Mouse (Mus musculus): ENCODE results near the gene 7530416G11Rik. TPM values are rescaled to one million over a fixed set of nuclear protein-coding genes. Genes with fewer than 3 reads are reported as not detected.
A peak's percentile ranks its signal among the peaks of the same experiment; 100 is the strongest.

7530416G11Rik gene
- polyA plus RNA-seq, 1 experiment from 2014 or later, result not detected

DNA sequence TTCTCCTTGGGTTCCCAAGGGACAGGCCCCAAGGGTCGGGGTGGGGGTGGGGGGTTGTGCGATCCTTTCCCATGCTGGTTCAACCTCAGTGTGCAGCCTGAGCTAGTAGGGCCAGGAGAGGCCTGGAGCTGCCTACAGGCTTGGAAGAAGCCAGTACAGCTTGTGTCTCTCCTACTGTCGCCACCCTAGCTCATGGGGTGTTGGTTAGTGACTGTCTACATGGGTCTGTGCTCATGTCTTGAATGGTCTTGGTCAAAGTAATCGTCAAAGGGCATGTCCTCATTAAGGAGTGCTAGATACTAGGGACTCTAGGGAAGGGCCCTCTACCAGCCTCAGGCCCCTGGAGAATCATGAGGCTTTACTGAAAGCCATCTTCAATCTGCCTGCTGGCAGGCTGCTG is 5.5 kb downstream of the 7530416G11Rik start:
- Histone ChIP-seq H3K27me3 (ENCODE audit: control insufficient read depth, insufficient read depth, low read length) (no peaks in the 10 kb centered on the region), H3K4me3 (ENCODE audit: low read depth, low read length) (no peak overlapping the region)
- 65% methylated on average over 4 of the region's 4 CpGs for WGBS

DNA sequence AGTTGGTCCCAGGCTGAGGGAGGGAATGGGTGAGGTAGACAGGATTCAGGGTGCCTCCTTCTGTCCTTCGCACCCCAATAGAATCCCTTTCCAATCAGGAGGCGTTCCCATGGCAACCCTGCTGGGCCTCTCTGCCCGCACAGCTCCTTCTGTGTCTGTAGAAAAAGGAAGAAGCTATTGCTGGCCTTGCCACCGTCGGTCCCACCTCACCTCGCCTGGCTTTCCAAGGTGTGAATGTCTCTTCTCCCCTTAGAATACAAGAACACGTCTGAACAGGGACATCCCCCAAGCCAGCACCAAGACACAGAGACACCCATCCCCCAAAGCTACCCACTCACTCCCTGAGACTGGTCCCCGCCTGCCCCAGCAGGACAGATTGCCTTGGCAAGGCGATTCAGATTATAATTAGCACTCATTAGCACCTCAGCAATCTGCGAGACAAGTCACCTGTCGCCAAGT is 8.8 kb downstream of the 7530416G11Rik start:
- H3K9ac ChIP-seq (ENCODE audit: low read depth, low read length), result no peak overlapping the region
- H3K4me3 ChIP-seq (ENCODE audit: low read depth, low read length), result no peak overlapping the region
- no peaks in the 10 kb centered on the region for H3K36me3 ChIP-seq (ENCODE audit: control insufficient read depth, insufficient read depth, low read length)
- H3K4me2 ChIP-seq (replicated peaks; ENCODE audit: low read depth, low read length), result no peak overlapping the region
- DNase-seq (ENCODE audit: low spot score) (peak; percentile 49), ATAC-seq (ENCODE audit: low FRiP score) (no peak)
- H3K4me1 ChIP-seq (replicated peaks; ENCODE audit: control insufficient read depth, insufficient read depth, low read length), result peaks cover 12% of the 10 kb centered on the region
- H3K27me3 ChIP-seq (ENCODE audit: control insufficient read depth, insufficient read depth, low read length), result no peaks in the 10 kb centered on the region
- H3K27ac ChIP-seq (ENCODE audit: low read depth, low read length), result no peak overlapping the region
- 7% methylated on average over 11 of the region's 11 CpGs for WGBS
- H3K9me3 ChIP-seq (ENCODE audit: control insufficient read depth, low read length), result no peaks in the 10 kb centered on the region

More for the DNA sequence above, 5.5 kb downstream of the 7530416G11Rik start:
- H3K27ac ChIP-seq (ENCODE audit: low read depth, low read length), result peak overlapping the region; percentile 91
- no peaks in the 10 kb centered on the region for H3K9me3 ChIP-seq (ENCODE audit: control insufficient read depth, low read length)
- H3K36me3 ChIP-seq (ENCODE audit: control insufficient read depth, insufficient read depth, low read length), result no peaks in the 10 kb centered on the region
- ATAC-seq (ENCODE audit: low FRiP score) (no peak; the same call in 1 of the 2 replicates), DNase-seq (ENCODE audit: low spot score) (no peak)
- H3K4me1 ChIP-seq (replicated peaks; ENCODE audit: control insufficient read depth, insufficient read depth, low read length), result peaks cover 12% of the 10 kb centered on the region
- H3K4me2 ChIP-seq (replicated peaks; ENCODE audit: low read depth, low read length), result no peak overlapping the region
- no peak overlapping the region for H3K9ac ChIP-seq (ENCODE audit: low read depth, low read length)

DNA sequence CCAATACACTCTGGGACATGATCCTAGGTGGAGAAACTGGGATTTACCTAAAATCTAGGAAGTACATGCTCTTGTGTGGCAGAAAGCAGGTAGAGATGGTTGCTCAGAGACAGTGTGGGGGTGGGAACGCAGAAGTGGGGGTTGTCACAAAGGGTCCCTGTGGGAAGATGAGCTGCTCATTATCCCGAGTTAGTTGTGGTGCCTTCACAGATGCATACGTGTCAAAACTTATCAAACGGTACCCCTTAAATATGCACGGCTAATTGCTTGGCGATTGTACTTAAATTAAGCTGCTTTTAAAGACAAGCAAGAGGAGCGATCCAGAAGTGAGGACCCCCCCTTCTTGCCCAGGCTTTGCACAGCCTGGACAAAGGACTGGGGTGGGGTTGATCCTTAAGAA is 13.3 kb downstream of the 7530416G11Rik start:
- Histone ChIP-seq H3K9ac (ENCODE audit: low read depth, low read length) (no peak overlapping the region), H3K36me3 (ENCODE audit: control insufficient read depth, insufficient read depth, low read length) (no peaks in the 10 kb centered on the region), H3K27ac (ENCODE audit: low read depth, low read length) (0 out of 2 replicates have a peak overlapping the region, but pooled peaks have one; percentile 17), H3K9me3 (ENCODE audit: control insufficient read depth, low read length) (no peaks in the 10 kb centered on the region), H3K27me3 (ENCODE audit: control insufficient read depth, insufficient read depth, low read length) (no peaks in the 10 kb centered on the region), H3K4me1 (replicated peaks; ENCODE audit: control insufficient read depth, insufficient read depth, low read length) (peaks cover 9% of the 10 kb centered on the region), H3K4me3 (ENCODE audit: low read depth, low read length) (no peak overlapping the region), H3K4me2 (replicated peaks; ENCODE audit: low read depth, low read length) (no peak overlapping the region)
- no peak for DNase-seq (ENCODE audit: low spot score)
- ATAC-seq (ENCODE audit: low FRiP score), result no peak
- 79% methylated on average over 7 of the region's 7 CpGs for WGBS

DNA sequence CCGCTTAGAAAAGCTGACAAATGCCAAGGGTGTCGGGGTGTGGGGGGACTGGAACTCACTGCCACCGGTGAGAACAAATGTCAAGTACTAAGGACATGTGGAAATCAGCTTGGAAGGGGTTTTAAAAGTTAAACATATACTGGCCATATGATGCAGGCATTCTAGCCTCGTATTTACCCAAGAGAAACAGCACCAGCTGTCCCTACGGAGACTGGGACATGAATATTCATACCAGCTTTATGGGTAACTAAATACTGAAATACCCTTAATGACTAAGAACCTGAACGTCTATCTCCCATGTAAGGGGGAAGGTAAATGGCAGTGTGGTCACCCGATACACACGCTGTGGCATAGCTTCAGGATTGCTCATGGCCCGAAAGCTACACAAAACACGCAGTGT is 14.1 kb downstream of the 7530416G11Rik start:
- DNase-seq (ENCODE audit: low spot score), result no peak
- no peak overlapping the region for H3K9ac ChIP-seq (ENCODE audit: low read depth, low read length)
- no peak overlapping the region for H3K4me3 ChIP-seq (ENCODE audit: low read depth, low read length)
- H3K36me3 ChIP-seq (ENCODE audit: control insufficient read depth, insufficient read depth, low read length), result no peaks in the 10 kb centered on the region
- no peak for ATAC-seq (ENCODE audit: low FRiP score)
- peaks cover 3% of the 10 kb centered on the region; the same call in 1 of the 2 replicates for H3K4me1 ChIP-seq (replicated peaks; ENCODE audit: control insufficient read depth, insufficient read depth, low read length)
- H3K9me3 ChIP-seq (ENCODE audit: control insufficient read depth, low read length), result no peaks in the 10 kb centered on the region
- WGBS, result 82% methylated on average over 10 of the region's 10 CpGs
- no peak overlapping the region for H3K4me2 ChIP-seq (replicated peaks; ENCODE audit: low read depth, low read length)
- H3K27me3 ChIP-seq (ENCODE audit: control insufficient read depth, insufficient read depth, low read length), result no peaks in the 10 kb centered on the region
- H3K27ac ChIP-seq (ENCODE audit: low read depth, low read length), result no peak overlapping the region

DNA sequence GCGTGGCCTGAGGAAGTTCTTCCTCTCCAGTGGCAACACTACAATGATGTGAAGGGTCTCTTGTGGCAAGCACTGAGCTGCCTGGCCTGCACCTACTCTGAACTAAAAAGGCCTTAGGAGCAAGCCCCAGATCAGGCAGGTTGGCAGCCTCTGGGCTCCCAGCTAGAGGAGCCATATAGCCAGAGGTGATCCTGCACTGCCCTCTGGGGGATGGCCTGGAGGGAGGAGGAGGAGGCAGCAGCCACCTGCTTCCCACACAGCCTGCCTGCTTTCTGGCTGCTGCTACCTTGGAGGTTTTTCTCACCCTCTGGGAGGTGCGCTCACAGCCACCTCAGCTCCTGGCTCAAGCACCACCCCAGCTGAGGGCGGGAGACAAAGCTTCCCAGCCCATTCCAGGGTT is 22.4 kb downstream of the 7530416G11Rik start:
- Histone ChIP-seq H3K27me3 (ENCODE audit: control insufficient read depth, insufficient read depth, low read length) (no peaks in the 10 kb centered on the region), H3K9me3 (ENCODE audit: control insufficient read depth, low read length) (no peaks in the 10 kb centered on the region), H3K36me3 (ENCODE audit: control insufficient read depth, insufficient read depth, low read length) (no peaks in the 10 kb centered on the region), H3K27ac (ENCODE audit: low read depth, low read length) (no peak overlapping the region), H3K9ac (ENCODE audit: low read depth, low read length) (no peak overlapping the region), H3K4me3 (ENCODE audit: low read depth, low read length) (no peak overlapping the region), H3K4me1 (replicated peaks; ENCODE audit: control insufficient read depth, insufficient read depth, low read length) (peaks cover 4% of the 10 kb centered on the region), H3K4me2 (replicated peaks; ENCODE audit: low read depth, low read length) (no peak overlapping the region)
- DNase-seq (ENCODE audit: low spot score) (peak; percentile 53), ATAC-seq (ENCODE audit: low FRiP score) (peak; percentile 43)
- WGBS, result 23% methylated on average over 3 of the region's 3 CpGs

DNA sequence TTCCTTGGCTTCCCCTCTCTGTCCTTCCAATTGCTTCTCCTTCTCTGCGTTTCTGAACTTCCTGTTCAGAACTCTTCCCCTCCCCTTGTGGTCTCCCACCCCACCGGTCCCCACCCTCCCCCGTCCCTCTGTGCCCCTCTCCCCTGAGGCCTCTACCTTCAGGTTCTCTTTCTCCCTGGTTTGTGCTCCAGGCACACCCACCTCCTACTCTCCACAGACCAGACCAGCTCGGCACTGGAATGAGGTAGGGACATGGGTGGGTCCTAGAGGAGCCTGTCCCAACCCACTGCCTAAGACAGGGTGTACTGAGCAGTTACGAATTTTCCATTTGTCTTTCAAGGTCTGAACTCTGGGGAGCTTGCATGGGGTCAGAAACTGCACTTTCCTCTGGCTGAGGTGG is 23.1 kb downstream of the 7530416G11Rik start:
- ATAC-seq (ENCODE audit: low FRiP score), result no peak
- H3K36me3 ChIP-seq (ENCODE audit: control insufficient read depth, insufficient read depth, low read length), result no peaks in the 10 kb centered on the region
- H3K4me1 ChIP-seq (replicated peaks; ENCODE audit: control insufficient read depth, insufficient read depth, low read length), result peaks cover 4% of the 10 kb centered on the region
- 58% methylated on average over 5 of the region's 5 CpGs for WGBS
- H3K27ac ChIP-seq (ENCODE audit: low read depth, low read length), result no peak overlapping the region
- no peaks in the 10 kb centered on the region for H3K27me3 ChIP-seq (ENCODE audit: control insufficient read depth, insufficient read depth, low read length)
- DNase-seq (ENCODE audit: low spot score), result no peak
- H3K9ac ChIP-seq (ENCODE audit: low read depth, low read length), result no peak overlapping the region
- no peak overlapping the region for H3K4me2 ChIP-seq (replicated peaks; ENCODE audit: low read depth, low read length)
- no peak overlapping the region for H3K4me3 ChIP-seq (ENCODE audit: low read depth, low read length)
- no peaks in the 10 kb centered on the region for H3K9me3 ChIP-seq (ENCODE audit: control insufficient read depth, low read length)

DNA sequence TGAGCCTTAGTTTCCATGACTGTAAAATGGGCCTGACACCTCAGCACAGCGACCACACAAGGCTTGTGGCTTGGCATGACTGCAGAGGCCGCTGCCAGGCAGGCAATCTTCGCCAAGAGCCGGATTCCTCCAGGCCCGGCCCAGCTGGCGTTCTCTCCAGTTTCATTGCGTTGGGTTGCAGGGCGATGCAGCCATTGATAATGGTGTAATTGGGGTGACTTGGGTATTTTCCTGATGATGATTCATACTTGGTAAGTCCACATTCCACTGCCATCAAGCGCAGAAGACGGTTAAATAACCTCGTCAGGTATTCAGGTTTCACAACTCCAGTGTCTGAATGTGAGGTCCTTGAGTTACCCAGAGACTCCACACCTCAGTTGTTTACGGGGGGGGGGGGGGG is 23.7 kb downstream of the 7530416G11Rik start:
- ATAC-seq (ENCODE audit: low FRiP score) (no peak), DNase-seq (ENCODE audit: low spot score) (no peak)
- H3K27me3 ChIP-seq (ENCODE audit: control insufficient read depth, insufficient read depth, low read length), result no peaks in the 10 kb centered on the region
- WGBS, result 91% methylated on average over 11 of the region's 12 CpGs
- H3K4me3 ChIP-seq (ENCODE audit: low read depth, low read length), result no peak overlapping the region
- H3K9ac ChIP-seq (ENCODE audit: low read depth, low read length), result no peak overlapping the region
- H3K36me3 ChIP-seq (ENCODE audit: control insufficient read depth, insufficient read depth, low read length), result no peaks in the 10 kb centered on the region
- peaks cover 4% of the 10 kb centered on the region for H3K4me1 ChIP-seq (replicated peaks; ENCODE audit: control insufficient read depth, insufficient read depth, low read length)
- H3K9me3 ChIP-seq (ENCODE audit: control insufficient read depth, low read length), result no peaks in the 10 kb centered on the region
- H3K4me2 ChIP-seq (replicated peaks; ENCODE audit: low read depth, low read length), result no peak overlapping the region
- H3K27ac ChIP-seq (ENCODE audit: low read depth, low read length), result no peak overlapping the region

DNA sequence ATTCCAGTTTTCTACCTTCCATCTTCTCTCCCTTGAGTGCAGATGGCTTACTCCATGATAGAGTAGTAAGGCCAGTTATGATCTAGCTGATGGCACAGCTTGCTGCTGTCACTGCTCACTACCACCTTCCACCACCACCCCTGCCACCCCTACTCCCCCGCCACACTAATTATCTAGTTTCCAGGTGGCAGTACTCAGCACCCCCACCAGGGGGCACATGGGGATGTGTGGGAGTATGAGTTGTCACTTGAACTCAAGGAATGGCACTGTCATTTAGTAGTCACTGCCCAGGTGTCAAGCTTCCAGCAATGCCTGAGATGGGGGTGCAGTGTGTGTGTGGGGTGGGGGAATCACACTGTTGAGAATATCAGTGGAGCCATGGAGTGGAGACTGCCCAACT is 25.4 kb downstream of the 7530416G11Rik start:
- no peak overlapping the region for H3K4me3 ChIP-seq (ENCODE audit: low read depth, low read length)
- peaks cover 4% of the 10 kb centered on the region for H3K4me1 ChIP-seq (replicated peaks; ENCODE audit: control insufficient read depth, insufficient read depth, low read length)
- no peak overlapping the region for H3K9ac ChIP-seq (ENCODE audit: low read depth, low read length)
- no peaks in the 10 kb centered on the region for H3K9me3 ChIP-seq (ENCODE audit: control insufficient read depth, low read length)
- H3K4me2 ChIP-seq (replicated peaks; ENCODE audit: low read depth, low read length), result no peak overlapping the region
- H3K36me3 ChIP-seq (ENCODE audit: control insufficient read depth, insufficient read depth, low read length), result no peaks in the 10 kb centered on the region
- WGBS, result 36% methylated on average over 1 of the region's 1 CpGs
- no peak overlapping the region for H3K27ac ChIP-seq (ENCODE audit: low read depth, low read length)
- no peak for ATAC-seq (ENCODE audit: low FRiP score)
- peak; percentile 82 for DNase-seq (ENCODE audit: low spot score)
- H3K27me3 ChIP-seq (ENCODE audit: control insufficient read depth, insufficient read depth, low read length), result no peaks in the 10 kb centered on the region

DNA sequence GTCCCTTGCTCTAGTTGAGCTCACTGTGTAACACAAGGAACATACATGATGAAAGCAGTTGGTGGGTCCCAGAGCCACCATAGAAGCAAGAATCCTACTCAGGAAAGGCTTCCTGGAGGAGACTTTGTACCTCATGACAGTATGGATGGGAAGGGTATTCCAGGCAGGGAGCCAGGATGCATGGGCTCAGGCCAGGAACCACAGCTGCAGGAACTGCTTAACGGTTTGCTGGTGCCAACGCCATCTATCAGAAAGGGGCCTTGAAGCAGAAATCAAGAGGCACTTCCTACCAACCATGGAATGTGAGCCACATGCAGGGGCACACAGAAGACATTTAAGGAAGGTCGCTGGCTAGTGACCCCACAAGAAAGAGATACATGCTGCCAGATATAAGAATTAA is 28.3 kb downstream of the 7530416G11Rik start:
- Histone ChIP-seq H3K27ac (ENCODE audit: low read depth, low read length) (no peak overlapping the region), H3K4me1 (replicated peaks; ENCODE audit: control insufficient read depth, insufficient read depth, low read length) (no peaks in the 10 kb centered on the region; the same call in 1 of the 2 replicates), H3K4me3 (ENCODE audit: low read depth, low read length) (no peak overlapping the region), H3K4me2 (replicated peaks; ENCODE audit: low read depth, low read length) (no peak overlapping the region), H3K27me3 (ENCODE audit: control insufficient read depth, insufficient read depth, low read length) (no peaks in the 10 kb centered on the region), H3K9ac (ENCODE audit: low read depth, low read length) (no peak overlapping the region), H3K36me3 (ENCODE audit: control insufficient read depth, insufficient read depth, low read length) (no peaks in the 10 kb centered on the region), H3K9me3 (ENCODE audit: control insufficient read depth, low read length) (no peaks in the 10 kb centered on the region)
- no peak for DNase-seq (ENCODE audit: low spot score)
- ATAC-seq (ENCODE audit: low FRiP score), result no peak
- 82% methylated on average over 3 of the region's 3 CpGs for WGBS
